Mouse (Mus musculus) liver, embryonic 14.5 days (tissue): ENCODE measurements around the gene Zc3h18.

Source experiments
- CTCF ChIP-seq: IDR thresholded peaks from 2 replicates; pipeline ENCODE4 v1.5.1; 2016; ENCODE audit warnings: antibody characterized with exemption, low read depth, control low read depth
- EP300 ChIP-seq: IDR thresholded peaks from 2 replicates; pipeline ENCODE4 v1.6.1; 2016; ENCODE audit warnings: antibody characterized with exemption, low read depth

- TF ChIP-seq CTCF (no peak), EP300 (no peak)
These were observed 19.2 kb upstream of the Zc3h18 start for GRCm38 (mm10) chr8:122357202-122357601.
